Mouse (Mus musculus) small intestine, adult 2 months (tissue): ENCODE results near the gene Psmd3. TPM values are rescaled to one million over a fixed set of nuclear protein-coding genes. Genes with fewer than 3 reads are reported as not detected.
"Not testable (repeated sequence)": the region's sequence is repeated elsewhere in the genome, so short reads cannot be mapped to it uniquely, and the experiment has no call there.

ENCODE experiments used
- H3K27ac ChIP-seq: fragments of 200-500 bp; 2 replicates; pipeline ENCODE4 v1.5.1; 2012; ENCODE audit warnings: low read depth, low read length, control low read depth, inconsistent platforms; ENCODE audit not compliant: insufficient read depth
- H3K27me3 ChIP-seq: fragments of 200-500 bp; 2 replicates; pipeline ENCODE4 v1.6.1; 2012; ENCODE audit warnings: mild to moderate bottlenecking, moderate library complexity, low read length, inconsistent platforms; ENCODE audit not compliant: control insufficient read depth, insufficient read depth
- H3K36me3 ChIP-seq: fragments of 200-500 bp; 2 replicates; pipeline ENCODE4 v1.6.1; 2012; ENCODE audit warnings: mild to moderate bottlenecking, low read length, control low read depth, inconsistent platforms; ENCODE audit not compliant: control insufficient read depth, insufficient read depth
- H3K4me1 ChIP-seq: fragments of 200-500 bp; 2 replicates; pipeline ENCODE4 v1.6.1; 2012; ENCODE audit warnings: low read length, inconsistent platforms, mixed read lengths; ENCODE audit not compliant: control insufficient read depth, insufficient read depth, insufficient read length
- H3K4me3 ChIP-seq: fragments of 200-500 bp; 2 replicates; pipeline ENCODE4 v1.5.1; 2012; ENCODE audit warnings: low read depth, mild to moderate bottlenecking, control low read depth, inconsistent platforms, low read length, moderate library complexity
- CTCF ChIP-seq: fragments of 200-500 bp; IDR thresholded peaks from 2 replicates; pipeline ENCODE4 v1.5.1; 2012; ENCODE audit warnings: low read depth, mild to moderate bottlenecking, control low read depth, inconsistent platforms, low read length, moderate library complexity, mixed read lengths; ENCODE audit not compliant: insufficient replicate concordance, insufficient read length; ENCODE audit errors: extremely low read depth
- POLR2A ChIP-seq: fragments of 200-500 bp; IDR thresholded peaks from 2 replicates; pipeline ENCODE4 v1.6.1; 2012; ENCODE audit warnings: low read depth, mild to moderate bottlenecking, control low read depth, inconsistent platforms, low read length, moderate library complexity
- whole genome bisulfite sequencing: fragments of 180-500 bp; shearing (Covaris S2); methylation state at CpG from one replicate; pipeline ENCODE4 v1.1.7; 2018; 5-methylcytosine and 5-hydroxymethylcytosine counted together
- polyA plus RNA-seq: library from polyadenylated mRNA; depleted of rRNA; stranded (reverse); fragments of >200 nt; gene quantifications from 2 replicates; pipeline ENCODE4 v1.2.3, GENCODE M21; 2012

The Psmd3 gene
- polyA plus RNA-seq, 1 experiment: 139 TPM

- Histone ChIP-seq H3K4me3 (no peak overlapping the region), H3K36me3 (no peaks in the 10 kb centered on the region; the same call in 1 of the 2 replicates), H3K4me1 (peaks cover 3% of the 10 kb centered on the region; the same call in 1 of the 2 replicates), H3K27me3 (no peaks in the 10 kb centered on the region), H3K27ac (0 out of 2 replicates have a peak overlapping the region, but pooled peaks have one; percentile 8)
- WGBS: 62% methylated on average over 5 of the region's 5 CpGs
- TF ChIP-seq POLR2A (no peak), CTCF (no peak)
Measured at GRCm38 (mm10) chr11:98731134-98731533, 48.8 kb downstream of the Psmd3 start.

- Histone ChIP-seq H3K27me3 (no peaks in the 10 kb centered on the region), H3K4me3 (no peak overlapping the region), H3K4me1 (no peaks in the 10 kb centered on the region), H3K36me3 (no peaks in the 10 kb centered on the region), H3K27ac (no peak overlapping the region)
- TF ChIP-seq POLR2A: no peak
- TF ChIP-seq CTCF: peak; percentile 35; the same call in 1 of the 2 replicates
- 83% methylated on average over 3 of the region's 3 CpGs for WGBS
Measured at GRCm38 (mm10) chr11:98734020-98734419, 51.7 kb downstream of the Psmd3 start.

GRCm38 (mm10) chr11:98735111-98735510 lies 52.8 kb downstream of the Psmd3 start:
- no peaks in the 10 kb centered on the region for H3K36me3 ChIP-seq
- H3K4me3 ChIP-seq: no peak overlapping the region
- H3K27ac ChIP-seq: no peak overlapping the region
- no peaks in the 10 kb centered on the region for H3K27me3 ChIP-seq
- TF ChIP-seq CTCF (no peak), POLR2A (no peak)
- H3K4me1 ChIP-seq: peaks cover 3% of the 10 kb centered on the region; the same call in 1 of the 2 replicates
- 93% methylated on average over 4 of the region's 4 CpGs for WGBS

GRCm38 (mm10) chr11:98736176-98736575 lies 53.8 kb downstream of the Psmd3 start:
- H3K27me3 ChIP-seq: no peaks in the 10 kb centered on the region
- peaks cover 4% of the 10 kb centered on the region; the same call in 1 of the 2 replicates for H3K4me1 ChIP-seq
- H3K4me3 ChIP-seq: no peak overlapping the region
- no peaks in the 10 kb centered on the region for H3K36me3 ChIP-seq
- 93% methylated on average over 1 of the region's 1 CpGs for WGBS
- no peak overlapping the region for H3K27ac ChIP-seq
- TF ChIP-seq POLR2A (no peak), CTCF (no peak)

- H3K36me3 ChIP-seq, H3K4me1 ChIP-seq, H3K27me3 ChIP-seq, H3K27ac ChIP-seq, H3K4me3 ChIP-seq: not testable (repeated sequence)
- 44% methylated on average over 2 of the region's 2 CpGs for WGBS
Measured at GRCm38 (mm10) chr11:98737220-98737619, 54.9 kb downstream of the Psmd3 start.

GRCm38 (mm10) chr11:98738428-98738911 lies 56.1 kb downstream of the Psmd3 start:
- WGBS: 81% methylated on average over 4 of the region's 4 CpGs
- Histone ChIP-seq H3K4me1 (peaks cover 7% of the 10 kb centered on the region; the same call in 1 of the 2 replicates), H3K27me3 (no peaks in the 10 kb centered on the region), H3K4me3 (no peak overlapping the region), H3K27ac (no peak overlapping the region), H3K36me3 (no peaks in the 10 kb centered on the region)
- TF ChIP-seq CTCF: no peak
- TF ChIP-seq POLR2A: no peak

- no peak overlapping the region for H3K27ac ChIP-seq
- TF ChIP-seq POLR2A: no peak
- no peak for TF ChIP-seq CTCF
- no peak overlapping the region for H3K4me3 ChIP-seq
- H3K27me3 ChIP-seq: no peaks in the 10 kb centered on the region
- 69% methylated on average over 9 of the region's 9 CpGs for WGBS
- peaks cover 11% of the 10 kb centered on the region; the same call in 1 of the 2 replicates for H3K4me1 ChIP-seq
- no peaks in the 10 kb centered on the region for H3K36me3 ChIP-seq
Measured at GRCm38 (mm10) chr11:98738925-98739324, 56.6 kb downstream of the Psmd3 start.

GRCm38 (mm10) chr11:98740026-98740392 lies 57.7 kb downstream of the Psmd3 start:
- Histone ChIP-seq H3K4me1 (peaks cover 20% of the 10 kb centered on the region; the same call in 1 of the 2 replicates), H3K36me3 (no peaks in the 10 kb centered on the region), H3K27ac (peak overlapping the region; percentile 64; the same call in 1 of the 2 replicates), H3K4me3 (peak overlapping the region; percentile 59; the same call in 1 of the 2 replicates), H3K27me3 (no peaks in the 10 kb centered on the region)
- TF ChIP-seq POLR2A (no peak), CTCF (no peak)
- WGBS: 9% methylated on average over 8 of the region's 8 CpGs
